ENCODE assay signal across 10 mouse cellular contexts in the genomic region with DNA sequence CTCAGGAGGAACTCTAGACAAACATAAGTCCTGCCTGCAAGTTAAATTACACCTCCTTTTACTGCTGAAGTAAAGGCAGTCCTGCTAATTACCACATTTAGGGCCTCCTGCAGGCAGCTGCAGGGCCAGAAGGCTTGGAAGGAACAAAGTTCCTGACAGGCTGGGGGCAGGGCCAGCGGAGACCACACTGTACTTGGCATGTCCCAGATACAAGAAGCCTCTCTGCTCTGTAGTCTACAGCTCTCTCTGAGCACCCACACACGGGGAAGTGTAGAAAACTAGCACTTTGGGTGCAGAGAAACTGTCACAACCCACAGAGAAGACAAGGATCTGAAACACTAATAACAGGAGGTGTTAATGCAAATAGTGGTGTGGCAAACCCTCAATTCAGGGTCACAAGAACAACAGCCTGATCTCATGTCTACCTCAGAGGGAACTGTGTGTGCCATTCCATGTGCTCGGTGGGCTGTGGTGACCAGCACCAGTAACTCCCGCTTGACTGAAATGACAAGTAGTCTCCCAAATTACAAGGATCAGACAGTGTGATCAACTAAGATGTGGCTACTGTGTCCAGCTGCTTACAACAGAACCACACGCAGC. TPM values are rescaled to one million over a fixed set of nuclear protein-coding genes. Genes with fewer than 3 reads are reported as not detected.
DNase-seq lines count a peak whose midpoint lies in the region; ATAC-seq lines count a peak whose summit lies in the region.
"Had no signal": no experiment of that assay in that cellular context is flagged by ENCODE, and none has a peak within 500 bp of the region (broad histone marks: within the 10 kb centered on the region; RNA-seq: fewer than 3 reads in every experiment).

No protein-coding gene starts in this region.

- no peaks in the 10 kb centered on the region for H3K9me3 ChIP-seq in midbrain, embryonic 11.5 days (ENCODE audit: control insufficient read depth, low read length)
- H3K9me3 ChIP-seq: embryonic facial prominence, embryonic 13.5 days; lung, embryonic 15.5 days had no signal

- H3K9ac ChIP-seq in midbrain, embryonic 11.5 days (ENCODE audit: low read length): no peak overlapping the region; the same call in 1 of the 2 replicates
- H3K9ac ChIP-seq: embryonic facial prominence, embryonic 13.5 days; lung, embryonic 15.5 days had no signal

- peak; percentile 45 to 54 for DNase-seq in cerebellum, postnatal 25 days
- no peak for DNase-seq in cerebellum, adult 11 months
- DNase-seq in right cerebral cortex, adult 2 months (ENCODE audit: low spot score in 2 of 2): peak; percentile 46 to 50
- no peak for DNase-seq in right cerebral cortex, postnatal 25 days
- DNase-seq in kidney, postnatal 25 days: peak; percentile 57 to 80
- peak; percentile 62 to 63 for DNase-seq in right cerebral cortex, postnatal 10 days (ENCODE audit: low spot score in 2 of 2)
- no peak for DNase-seq in midbrain, embryonic 11.5 days (ENCODE audit: low spot score, missing footprints)
- no peak for DNase-seq in c-Kit-positive CD71-positive TER-119-positive erythroid progenitor cells, embryonic 14.5 days (ENCODE audit: low spot score)

- H3K4me3 ChIP-seq in midbrain, embryonic 11.5 days (ENCODE audit: low read depth, low read length): no peak overlapping the region
- H3K4me3 ChIP-seq: embryonic facial prominence, embryonic 13.5 days; lung, embryonic 15.5 days had no signal

- no peak overlapping the region for H3K27ac ChIP-seq in midbrain, embryonic 11.5 days (ENCODE audit: low read depth, low read length)
- H3K27ac ChIP-seq: embryonic facial prominence, embryonic 13.5 days; lung, embryonic 15.5 days had no signal

- ATAC-seq in midbrain, embryonic 11.5 days (ENCODE audit: low FRiP score): no peak

- H3K4me2 ChIP-seq in midbrain, embryonic 11.5 days: no peak overlapping the region
- H3K4me2 ChIP-seq: embryonic facial prominence, embryonic 13.5 days; lung, embryonic 15.5 days had no signal

- no peaks in the 10 kb centered on the region for H3K36me3 ChIP-seq in midbrain, embryonic 11.5 days (ENCODE audit: control insufficient read depth, insufficient read depth, low read length)
- H3K36me3 ChIP-seq: embryonic facial prominence, embryonic 13.5 days; lung, embryonic 15.5 days had no signal

- H3K4me1 ChIP-seq in midbrain, embryonic 11.5 days (ENCODE audit: control insufficient read depth, insufficient read depth, low read length): no peaks in the 10 kb centered on the region

- WGBS in midbrain, embryonic 11.5 days: 49% methylated on average over 5 of the region's 5 CpGs

- H3K27me3 ChIP-seq in midbrain, embryonic 11.5 days (ENCODE audit: control insufficient read depth, insufficient read depth, low read length): no peaks in the 10 kb centered on the region
- H3K27me3 ChIP-seq: embryonic facial prominence, embryonic 13.5 days; lung, embryonic 15.5 days had no signal

RNA-seq across cellular contexts. Expression of a gene that starts 37.8 kb away (rescaled TPM):
- 74.3 and 77.7 TPM in 2 replicates for polyA plus RNA-seq in midbrain, embryonic 11.5 days (2014; fragmentation: Nextera tagmentation; extraction: Ambion mirVana)

RNA-seq across cellular contexts. Expression of a gene that starts 42.5 kb away (rescaled TPM):
- 20.3 and 24.0 TPM in 2 replicates for polyA plus RNA-seq in midbrain, embryonic 11.5 days (2014; fragmentation: Nextera tagmentation; extraction: Ambion mirVana)

RNA-seq across cellular contexts. Expression of a gene that starts 57.8 kb away (rescaled TPM):
- polyA plus RNA-seq in midbrain, embryonic 11.5 days (2014; fragmentation: Nextera tagmentation; extraction: Ambion mirVana): 14.0 and 16.4 TPM in 2 replicates

Comparison
In these comparisons a context has a peak if more than half of its experiments do, and no peak if none do; other contexts are left out.
1. DNase-seq: peak in cerebellum, postnatal 25 days (2 of 2), right cerebral cortex, adult 2 months (2 of 2), kidney, postnatal 25 days (2 of 2) and right cerebral cortex, postnatal 10 days (2 of 2); none in cerebellum, adult 11 months (single experiment), right cerebral cortex, postnatal 25 days (single experiment), midbrain, embryonic 11.5 days (single experiment) and c-Kit-positive CD71-positive TER-119-positive erythroid progenitor cells, embryonic 14.5 days (single experiment).